Mouse (Mus musculus): ENCODE measurements around the gene St5. TPM values are rescaled to one million over a fixed set of nuclear protein-coding genes. Genes with fewer than 3 reads are reported as not detected.

The St5 gene
- polyA plus RNA-seq, 1 experiment from 2014 or later: 66.9 TPM

DNA sequence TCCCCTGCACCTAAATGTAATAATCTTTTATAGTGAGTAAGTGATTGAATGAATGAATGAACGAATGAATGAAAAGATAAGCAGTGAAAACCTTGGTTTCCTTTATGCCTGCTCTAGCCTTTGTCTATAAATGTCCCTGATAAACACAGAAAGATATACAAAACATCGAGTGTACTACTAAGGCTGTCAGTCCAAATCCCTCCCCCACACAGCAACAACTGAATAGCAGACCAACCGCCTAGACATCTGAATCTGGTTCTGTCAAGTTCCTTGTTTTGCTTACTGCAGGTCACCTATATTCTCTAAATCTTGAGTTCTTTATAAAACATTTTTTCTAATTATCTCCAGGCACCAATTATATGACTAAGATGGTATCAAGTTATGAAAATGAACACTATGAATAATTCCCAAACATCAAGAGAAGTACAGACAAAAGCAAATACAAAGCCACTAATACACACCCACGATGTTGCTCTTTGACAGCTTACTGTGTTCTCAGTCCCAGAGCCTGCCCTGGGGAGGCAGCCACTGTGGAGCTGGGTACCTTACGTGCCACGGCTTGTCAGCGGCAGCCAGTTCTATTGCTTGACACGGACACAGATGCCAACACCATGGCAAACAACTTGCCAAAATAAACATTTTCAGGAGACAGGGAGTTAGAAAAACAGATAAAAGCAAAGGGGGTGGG, 141.8 kb downstream of the St5 start:
- peaks cover 33% of the 10 kb centered on the region for H3K4me1 ChIP-seq (ENCODE audit: control insufficient read depth, insufficient read depth, low read length)
- no peak overlapping the region for H3K9ac ChIP-seq (ENCODE audit: low read depth, low read length)
- H3K27me3 ChIP-seq (replicated peaks; ENCODE audit: control insufficient read depth, insufficient read depth, low read length): no peaks in the 10 kb centered on the region
- ATAC-seq: no peak
- H3K9me3 ChIP-seq (ENCODE audit: control insufficient read depth, low read length): no peaks in the 10 kb centered on the region
- H3K27ac ChIP-seq (ENCODE audit: low read length): peak overlapping the region; percentile 70
- peaks cover 6% of the 10 kb centered on the region for H3K36me3 ChIP-seq (ENCODE audit: control insufficient read depth, insufficient read depth, low read length)
- no peak overlapping the region for H3K4me2 ChIP-seq (ENCODE audit: low read depth, low read length)
- H3K4me3 ChIP-seq (ENCODE audit: low read length): no peak overlapping the region
- WGBS: 44% methylated on average over 8 of the region's 8 CpGs

DNA sequence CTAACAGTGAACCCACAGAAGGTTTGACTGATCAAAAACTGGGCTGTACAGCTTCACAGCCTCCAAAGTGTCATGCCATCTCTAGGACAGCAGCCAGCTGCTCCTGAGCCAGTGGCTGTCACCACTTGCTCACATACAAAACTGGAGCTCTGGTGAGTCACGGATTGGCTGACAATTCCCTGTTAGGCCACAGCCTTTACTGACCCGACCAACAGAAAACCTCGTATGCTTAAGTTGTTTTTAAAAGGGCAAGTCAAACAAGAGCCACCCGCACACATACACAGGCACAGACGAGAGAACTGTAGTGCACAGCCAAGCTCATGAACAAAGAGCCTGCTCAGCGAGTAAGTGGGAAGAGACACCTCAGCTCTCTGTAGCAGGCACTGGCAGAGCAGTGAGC, 143.9 kb downstream of the St5 start:
- H3K4me3 ChIP-seq (ENCODE audit: low read length): no peak overlapping the region
- H3K27ac ChIP-seq (ENCODE audit: low read length): no peak overlapping the region
- ATAC-seq: no peak
- WGBS: 58% methylated on average over 6 of the region's 6 CpGs
- no peaks in the 10 kb centered on the region for H3K27me3 ChIP-seq (replicated peaks; ENCODE audit: control insufficient read depth, insufficient read depth, low read length)
- H3K36me3 ChIP-seq (ENCODE audit: control insufficient read depth, insufficient read depth, low read length): peaks cover 4% of the 10 kb centered on the region
- H3K9me3 ChIP-seq (ENCODE audit: control insufficient read depth, low read length): no peaks in the 10 kb centered on the region
- H3K4me2 ChIP-seq (ENCODE audit: low read depth, low read length): no peak overlapping the region
- H3K9ac ChIP-seq (ENCODE audit: low read depth, low read length): no peak overlapping the region
- H3K4me1 ChIP-seq (ENCODE audit: control insufficient read depth, insufficient read depth, low read length): peaks cover 33% of the 10 kb centered on the region

DNA sequence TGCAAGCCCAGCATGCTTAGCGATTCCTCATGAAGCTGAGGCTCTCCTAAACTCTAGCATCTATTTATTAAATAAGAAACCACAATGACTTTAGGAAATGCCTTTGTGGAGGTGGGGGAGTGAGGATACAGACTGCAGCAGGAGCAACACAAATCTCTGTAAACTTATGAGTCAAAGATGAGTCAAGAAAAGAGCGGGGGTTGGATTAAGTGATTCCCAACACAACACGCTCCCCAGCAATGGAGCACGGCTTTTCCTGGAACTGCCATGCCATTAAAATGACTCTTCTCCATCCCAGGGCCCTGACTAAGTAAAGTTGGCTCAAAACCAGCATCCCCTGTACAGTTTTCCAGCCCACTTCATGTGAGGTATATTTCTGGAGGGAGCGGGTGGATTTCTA, 156.7 kb downstream of the St5 start:
- H3K27me3 ChIP-seq (replicated peaks; ENCODE audit: control insufficient read depth, insufficient read depth, low read length): no peaks in the 10 kb centered on the region
- peaks cover 22% of the 10 kb centered on the region for H3K36me3 ChIP-seq (ENCODE audit: control insufficient read depth, insufficient read depth, low read length)
- no peaks in the 10 kb centered on the region for H3K9me3 ChIP-seq (ENCODE audit: control insufficient read depth, low read length)
- H3K4me1 ChIP-seq (ENCODE audit: control insufficient read depth, insufficient read depth, low read length): peaks cover 3% of the 10 kb centered on the region; the same call in 1 of the 2 replicates
- H3K4me3 ChIP-seq (ENCODE audit: low read length): no peak overlapping the region
- H3K27ac ChIP-seq (ENCODE audit: low read length): no peak overlapping the region
- H3K9ac ChIP-seq (ENCODE audit: low read depth, low read length): no peak overlapping the region
- no peak for ATAC-seq
- 82% methylated on average over 5 of the region's 5 CpGs for WGBS
- no peak overlapping the region for H3K4me2 ChIP-seq (ENCODE audit: low read depth, low read length)

DNA sequence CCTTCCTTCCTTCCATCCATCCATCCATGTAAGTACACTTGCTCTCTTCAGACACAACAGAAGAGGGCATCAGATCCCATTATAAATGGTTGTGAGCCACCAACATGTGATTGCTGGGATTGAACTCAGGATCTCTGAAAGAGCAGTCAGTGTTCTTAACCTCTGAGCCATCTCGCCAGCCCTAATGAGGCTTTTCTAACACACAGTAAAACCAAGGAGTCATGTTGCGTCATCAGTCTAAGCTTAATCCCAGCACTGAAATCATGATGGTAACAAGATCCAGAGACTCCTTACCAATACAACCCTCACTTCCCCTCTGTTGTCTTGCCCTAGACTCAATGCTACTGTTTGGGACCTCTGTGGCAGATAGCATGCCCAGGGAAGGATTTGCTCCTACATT, 157.2 kb downstream of the St5 start:
- Histone ChIP-seq H3K27ac (ENCODE audit: low read length) (no peak overlapping the region), H3K27me3 (replicated peaks; ENCODE audit: control insufficient read depth, insufficient read depth, low read length) (no peaks in the 10 kb centered on the region), H3K9me3 (ENCODE audit: control insufficient read depth, low read length) (no peaks in the 10 kb centered on the region), H3K4me3 (ENCODE audit: low read length) (no peak overlapping the region), H3K36me3 (ENCODE audit: control insufficient read depth, insufficient read depth, low read length) (peaks cover 22% of the 10 kb centered on the region), H3K4me2 (ENCODE audit: low read depth, low read length) (no peak overlapping the region), H3K9ac (ENCODE audit: low read depth, low read length) (no peak overlapping the region), H3K4me1 (ENCODE audit: control insufficient read depth, insufficient read depth, low read length) (peaks cover 3% of the 10 kb centered on the region; the same call in 1 of the 2 replicates)
- ATAC-seq: no peak
- WGBS: 87% methylated on average over 2 of the region's 2 CpGs

DNA sequence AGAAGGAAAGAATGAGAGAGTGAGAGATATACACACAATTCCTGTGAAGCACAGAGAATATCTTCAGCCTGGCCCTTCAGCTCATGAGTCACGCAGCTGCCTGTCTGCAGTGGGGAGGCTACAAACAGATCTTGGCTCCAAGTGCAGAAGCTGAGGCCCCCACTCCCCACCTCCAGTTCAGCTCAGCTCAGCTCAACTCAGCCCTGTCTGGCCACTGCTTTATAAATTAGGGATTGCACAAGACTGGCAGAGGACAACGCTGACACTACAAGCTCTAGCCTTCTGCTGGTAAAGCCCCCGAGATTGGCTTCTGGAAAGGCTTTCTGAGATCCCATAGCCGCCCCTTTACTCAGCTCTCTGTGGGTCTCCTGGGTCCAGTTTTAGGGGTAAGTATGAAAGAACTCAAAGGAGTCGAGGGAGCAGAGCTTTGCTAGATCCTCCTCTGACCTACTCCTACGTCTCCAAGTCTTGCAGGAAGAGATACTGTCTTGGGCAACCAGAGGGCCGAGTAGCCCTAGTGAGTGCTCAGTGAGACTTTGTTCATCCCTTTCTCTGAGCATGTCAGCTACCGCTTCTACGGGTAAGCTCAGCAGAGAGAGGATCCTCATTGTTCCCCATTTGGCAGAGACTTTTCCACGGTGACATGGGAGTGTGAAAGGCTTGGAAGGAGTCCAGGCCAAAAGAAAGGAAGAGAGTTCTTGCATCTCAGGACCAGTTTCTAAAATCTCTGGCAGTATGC, 158.0 kb downstream of the St5 start:
- Histone ChIP-seq H3K36me3 (ENCODE audit: control insufficient read depth, insufficient read depth, low read length) (peaks cover 25% of the 10 kb centered on the region), H3K27ac (ENCODE audit: low read length) (peak overlapping the region; percentile 19; the same call in 1 of the 2 replicates), H3K27me3 (replicated peaks; ENCODE audit: control insufficient read depth, insufficient read depth, low read length) (no peaks in the 10 kb centered on the region), H3K4me3 (ENCODE audit: low read length) (no peak overlapping the region), H3K4me2 (ENCODE audit: low read depth, low read length) (no peak overlapping the region), H3K9ac (ENCODE audit: low read depth, low read length) (0 out of 2 replicates have a peak overlapping the region, but pooled peaks have one; percentile 3), H3K4me1 (ENCODE audit: control insufficient read depth, insufficient read depth, low read length) (peaks cover 6% of the 10 kb centered on the region; the same call in 1 of the 2 replicates), H3K9me3 (ENCODE audit: control insufficient read depth, low read length) (no peaks in the 10 kb centered on the region)
- ATAC-seq: no peak; the same call in 1 of the 2 replicates
- WGBS: 78% methylated on average over 10 of the region's 10 CpGs

- ATAC-seq: no peak
- WGBS: 79% methylated on average over 5 of the region's 5 CpGs
Measured at GRCm38 (mm10) chr7:109544792-109545191, 158.6 kb downstream of the St5 start.

GRCm38 (mm10) chr7:109542364-109542628, 161.1 kb downstream of the St5 start:
- Histone ChIP-seq H3K27ac (ENCODE audit: low read length) (peak overlapping the region; percentile 33), H3K27me3 (replicated peaks; ENCODE audit: control insufficient read depth, insufficient read depth, low read length) (no peaks in the 10 kb centered on the region), H3K36me3 (ENCODE audit: control insufficient read depth, insufficient read depth, low read length) (peaks cover 24% of the 10 kb centered on the region), H3K9ac (ENCODE audit: low read depth, low read length) (no peak overlapping the region), H3K9me3 (ENCODE audit: control insufficient read depth, low read length) (no peaks in the 10 kb centered on the region), H3K4me2 (ENCODE audit: low read depth, low read length) (no peak overlapping the region), H3K4me3 (ENCODE audit: low read length) (no peak overlapping the region), H3K4me1 (ENCODE audit: control insufficient read depth, insufficient read depth, low read length) (peaks cover 6% of the 10 kb centered on the region; the same call in 1 of the 2 replicates)
- ATAC-seq: no peak
- WGBS: 94% methylated on average over 3 of the region's 3 CpGs

More at GRCm38 (mm10) chr7:109544792-109545191, 158.6 kb downstream of the St5 start:
- H3K36me3 ChIP-seq (ENCODE audit: control insufficient read depth, insufficient read depth, low read length): peaks cover 29% of the 10 kb centered on the region
- H3K9ac ChIP-seq (ENCODE audit: low read depth, low read length): no peak overlapping the region
- H3K9me3 ChIP-seq (ENCODE audit: control insufficient read depth, low read length): no peaks in the 10 kb centered on the region
- peaks cover 6% of the 10 kb centered on the region; the same call in 1 of the 2 replicates for H3K4me1 ChIP-seq (ENCODE audit: control insufficient read depth, insufficient read depth, low read length)
- H3K4me2 ChIP-seq (ENCODE audit: low read depth, low read length): no peak overlapping the region
- H3K27ac ChIP-seq (ENCODE audit: low read length): peak overlapping the region; percentile 14; the same call in 1 of the 2 replicates
- no peaks in the 10 kb centered on the region for H3K27me3 ChIP-seq (replicated peaks; ENCODE audit: control insufficient read depth, insufficient read depth, low read length)
- H3K4me3 ChIP-seq (ENCODE audit: low read length): no peak overlapping the region

DNA sequence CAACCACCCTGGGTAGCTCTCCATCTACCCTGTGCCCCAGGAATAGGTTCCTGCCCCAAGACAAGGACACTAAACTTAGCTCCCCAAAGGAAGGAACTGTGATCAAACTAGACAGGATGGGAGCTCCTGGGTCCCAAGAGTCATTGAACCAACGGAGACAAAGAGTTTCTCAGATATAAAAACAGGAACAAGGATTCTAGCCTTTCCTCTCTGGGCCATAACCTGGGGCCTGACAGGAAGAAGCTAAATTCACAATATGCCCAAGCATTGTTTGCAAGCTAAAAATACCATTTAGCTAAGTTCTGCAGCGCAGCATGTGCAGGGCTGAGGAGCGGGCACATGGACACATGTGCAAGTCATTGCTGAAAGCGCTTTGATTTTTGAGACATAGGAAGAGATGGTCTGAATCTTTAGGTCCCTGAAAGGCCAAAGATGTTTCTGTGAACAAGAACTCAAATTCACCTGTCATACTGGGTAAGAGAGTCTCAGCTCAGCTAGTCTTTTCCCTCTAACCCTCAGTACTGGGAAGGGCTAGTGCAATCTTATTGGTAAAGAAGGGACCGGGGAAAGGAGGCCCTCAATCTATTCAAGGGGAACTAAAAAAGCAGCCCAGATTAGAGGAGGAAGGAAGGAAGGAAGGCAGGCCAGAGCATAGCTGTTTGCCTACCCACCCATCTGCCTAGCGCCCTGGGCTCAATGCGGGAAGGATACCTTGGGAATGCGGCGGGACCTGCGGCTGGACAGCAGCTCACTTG, 161.6 kb downstream of the St5 start:
- Histone ChIP-seq H3K9ac (ENCODE audit: low read depth, low read length) (no peak overlapping the region), H3K9me3 (ENCODE audit: control insufficient read depth, low read length) (no peaks in the 10 kb centered on the region), H3K4me1 (ENCODE audit: control insufficient read depth, insufficient read depth, low read length) (peaks cover 8% of the 10 kb centered on the region; the same call in 1 of the 2 replicates), H3K27me3 (replicated peaks; ENCODE audit: control insufficient read depth, insufficient read depth, low read length) (no peaks in the 10 kb centered on the region), H3K4me3 (ENCODE audit: low read length) (no peak overlapping the region), H3K4me2 (ENCODE audit: low read depth, low read length) (no peak overlapping the region), H3K27ac (ENCODE audit: low read length) (peak overlapping the region; percentile 33), H3K36me3 (ENCODE audit: control insufficient read depth, insufficient read depth, low read length) (peaks cover 22% of the 10 kb centered on the region)
- no peak for ATAC-seq
- 80% methylated on average over 10 of the region's 10 CpGs for WGBS

DNA sequence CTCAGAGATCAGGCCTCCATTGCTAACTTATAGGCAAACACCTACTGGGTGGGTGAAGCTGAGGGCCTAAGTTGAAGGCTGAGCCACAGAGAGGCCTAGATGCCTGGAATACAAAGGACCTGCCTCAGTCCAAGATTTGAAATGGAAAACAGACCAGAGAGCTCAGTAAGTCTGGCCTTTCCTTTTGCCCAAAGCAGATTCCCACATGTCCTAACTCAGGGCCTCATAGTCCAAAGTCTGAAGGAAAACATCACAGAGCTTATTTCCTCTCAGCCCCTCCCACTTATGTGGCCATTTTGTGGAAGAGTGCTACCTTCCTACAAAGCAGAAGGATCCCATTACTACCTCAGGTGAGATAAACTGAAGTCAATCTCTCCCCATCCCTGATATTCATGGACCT, 162.5 kb downstream of the St5 start:
- Histone ChIP-seq H3K4me1 (ENCODE audit: control insufficient read depth, insufficient read depth, low read length) (peaks cover 10% of the 10 kb centered on the region; the same call in 1 of the 2 replicates), H3K27ac (ENCODE audit: low read length) (no peak overlapping the region), H3K9ac (ENCODE audit: low read depth, low read length) (no peak overlapping the region), H3K27me3 (replicated peaks; ENCODE audit: control insufficient read depth, insufficient read depth, low read length) (no peaks in the 10 kb centered on the region), H3K9me3 (ENCODE audit: control insufficient read depth, low read length) (no peaks in the 10 kb centered on the region), H3K36me3 (ENCODE audit: control insufficient read depth, insufficient read depth, low read length) (peaks cover 21% of the 10 kb centered on the region), H3K4me2 (ENCODE audit: low read depth, low read length) (no peak overlapping the region), H3K4me3 (ENCODE audit: low read length) (no peak overlapping the region)
- peak; percentile 43; the same call in 1 of the 2 replicates for ATAC-seq
